Mouse (Mus musculus): ENCODE data around the gene Paxx. TPM values are rescaled to one million over a fixed set of nuclear protein-coding genes. Genes with fewer than 3 reads are reported as not detected.

Gene Paxx
- polyA plus RNA-seq, 1 experiment: 22.4 TPM

DNA sequence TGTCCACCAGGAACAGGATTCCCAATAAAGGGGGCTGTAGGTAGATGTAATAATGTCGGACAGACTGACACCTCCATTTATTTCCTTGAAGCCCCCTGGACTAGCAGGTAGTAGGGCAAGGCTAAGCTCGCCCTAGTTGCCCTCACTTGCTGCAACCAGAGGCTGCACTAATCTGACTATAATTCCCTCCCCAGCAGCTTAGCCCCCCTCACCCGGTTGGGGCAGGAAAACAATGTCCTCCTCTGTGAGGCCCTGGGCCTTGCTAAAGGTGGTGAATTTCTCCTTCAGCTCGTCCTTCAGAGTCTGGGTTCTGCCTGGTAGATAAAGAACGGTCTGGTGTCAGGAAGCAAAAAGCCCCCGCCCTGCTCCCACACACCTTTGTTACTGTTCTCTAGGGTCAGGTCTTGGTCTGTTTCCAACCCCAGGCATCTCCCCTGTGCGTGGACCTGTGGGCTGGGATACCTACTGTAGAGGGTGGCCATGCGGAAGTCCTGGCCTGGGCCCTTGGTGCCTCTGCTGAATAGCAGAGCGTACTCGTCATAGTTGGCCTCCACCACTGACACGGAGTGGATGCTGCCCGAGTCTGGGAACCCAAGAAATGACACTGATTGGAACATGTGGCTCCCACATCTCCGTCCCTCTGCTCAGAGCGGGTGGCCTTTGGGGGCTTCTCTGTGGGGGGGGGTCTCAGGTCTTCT, 6.9 kb upstream of the Paxx start:
- H3K4me3 ChIP-seq (ENCODE audit: insufficient read depth, low read length): no peak overlapping the region
- H3K4me1 ChIP-seq (ENCODE audit: control insufficient read depth, insufficient read depth, low read length): peaks cover 5% of the 10 kb centered on the region; the same call in 1 of the 2 replicates
- no peak overlapping the region for H3K27ac ChIP-seq (ENCODE audit: insufficient read depth, low read depth, low read length)
- TF ChIP-seq CTCF (IDR thresholded peaks at IDR 0.05; ENCODE audit: low read depth, low read length): no peak
- no peak for TF ChIP-seq POLR2A (IDR thresholded peaks at IDR 0.05; ENCODE audit: borderline replicate concordance, low read depth, low read length)

DNA sequence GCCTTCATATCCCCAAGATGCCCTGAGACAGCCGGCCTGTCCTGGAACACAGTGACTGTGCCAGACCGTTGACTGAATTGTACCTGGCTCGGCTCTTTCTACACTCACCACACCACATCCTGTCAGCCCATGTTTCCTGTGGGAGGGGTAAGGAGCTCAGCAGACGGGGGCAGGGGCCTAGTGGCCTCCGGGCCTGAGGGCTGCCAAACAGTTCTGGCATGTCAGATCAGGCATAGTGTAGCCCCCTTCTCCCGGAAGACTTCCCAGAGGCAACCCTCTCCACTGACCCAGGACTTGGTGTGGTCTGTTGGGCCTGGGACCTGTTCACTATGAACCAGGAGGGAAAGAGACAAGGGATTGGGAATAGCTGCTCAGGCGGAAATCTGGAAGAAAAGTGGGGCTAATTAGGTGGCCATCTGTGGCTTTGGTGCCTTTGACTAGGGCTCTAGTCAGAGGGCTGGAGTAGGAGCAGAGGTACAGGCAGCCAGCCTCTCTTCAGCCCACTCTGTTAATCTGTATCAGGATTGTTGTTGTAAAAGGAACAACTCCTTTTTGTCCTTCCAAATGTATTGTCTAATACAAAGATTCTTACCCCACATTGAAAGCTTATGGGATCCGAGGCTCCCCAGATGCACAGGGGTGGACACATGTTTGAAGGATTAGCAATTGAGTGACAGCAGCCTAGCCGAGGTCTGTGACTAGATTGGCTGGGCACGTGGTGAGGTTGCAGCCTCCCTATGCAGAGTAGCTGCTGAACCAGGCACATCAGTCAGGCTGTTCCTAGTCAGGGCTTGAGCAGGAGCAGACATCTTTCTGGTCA, 5.1 kb upstream of the Paxx start:
- TF ChIP-seq CTCF (IDR thresholded peaks at IDR 0.05; ENCODE audit: low read depth, low read length) (no peak), POLR2A (IDR thresholded peaks at IDR 0.05; ENCODE audit: borderline replicate concordance, low read depth, low read length) (no peak)
- Histone ChIP-seq H3K4me1 (ENCODE audit: control insufficient read depth, insufficient read depth, low read length) (peaks cover 14% of the 10 kb centered on the region), H3K4me3 (ENCODE audit: insufficient read depth, low read length) (no peak overlapping the region), H3K27ac (ENCODE audit: insufficient read depth, low read depth, low read length) (no peak overlapping the region)

DNA sequence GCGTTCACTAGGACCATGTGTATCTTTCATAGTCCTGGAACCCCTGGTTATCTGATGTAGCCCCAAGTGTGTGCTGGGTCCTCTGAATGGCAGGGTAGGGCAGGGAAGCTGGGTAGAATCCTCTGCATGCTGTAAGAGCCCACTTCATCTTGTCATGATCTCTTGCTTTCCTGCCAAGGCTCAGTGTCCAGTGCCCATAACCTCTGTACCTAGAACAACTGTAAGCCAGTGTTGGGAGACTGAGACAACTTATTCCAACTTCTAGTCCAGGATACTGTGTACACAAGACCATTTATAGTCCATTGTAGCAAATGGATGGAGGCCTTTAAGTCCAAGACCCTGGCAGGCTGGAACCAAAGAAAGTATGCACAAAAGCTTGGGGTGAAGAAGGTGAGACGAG, 4.4 kb upstream of the Paxx start:
- Histone ChIP-seq H3K4me1 (ENCODE audit: control insufficient read depth, insufficient read depth, low read length) (peaks cover 14% of the 10 kb centered on the region), H3K4me3 (ENCODE audit: insufficient read depth, low read length) (no peak overlapping the region), H3K27ac (ENCODE audit: insufficient read depth, low read depth, low read length) (no peak overlapping the region)
- TF ChIP-seq POLR2A (IDR thresholded peaks at IDR 0.05; ENCODE audit: borderline replicate concordance, low read depth, low read length): no peak
- no peak for TF ChIP-seq CTCF (IDR thresholded peaks at IDR 0.05; ENCODE audit: low read depth, low read length)

DNA sequence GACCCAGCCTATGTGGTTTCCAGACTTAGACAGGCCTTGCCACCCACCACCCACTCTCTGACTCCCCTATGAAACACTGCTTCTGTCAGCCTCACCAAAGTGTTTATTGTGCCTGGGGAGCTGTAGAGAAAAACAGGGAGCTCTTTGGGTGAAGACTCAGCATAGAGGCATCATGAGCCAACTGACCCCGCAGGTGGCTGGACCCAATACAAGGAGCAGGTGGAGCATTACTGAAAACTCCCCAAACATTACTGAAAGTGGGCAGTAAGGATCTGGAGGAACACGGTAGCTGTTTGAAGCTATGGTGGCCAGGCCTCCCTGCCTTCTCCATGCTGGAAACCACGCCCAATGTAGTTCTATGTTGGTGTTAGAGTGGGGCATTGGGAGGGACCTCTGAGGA, 2.7 kb upstream of the Paxx start:
- TF ChIP-seq CTCF (IDR thresholded peaks at IDR 0.05; ENCODE audit: low read depth, low read length) (no peak), POLR2A (IDR thresholded peaks at IDR 0.05; ENCODE audit: borderline replicate concordance, low read depth, low read length) (no peak)
- Histone ChIP-seq H3K27ac (ENCODE audit: insufficient read depth, low read depth, low read length) (no peak overlapping the region), H3K4me1 (ENCODE audit: control insufficient read depth, insufficient read depth, low read length) (peaks cover 17% of the 10 kb centered on the region), H3K4me3 (ENCODE audit: insufficient read depth, low read length) (no peak overlapping the region)

DNA sequence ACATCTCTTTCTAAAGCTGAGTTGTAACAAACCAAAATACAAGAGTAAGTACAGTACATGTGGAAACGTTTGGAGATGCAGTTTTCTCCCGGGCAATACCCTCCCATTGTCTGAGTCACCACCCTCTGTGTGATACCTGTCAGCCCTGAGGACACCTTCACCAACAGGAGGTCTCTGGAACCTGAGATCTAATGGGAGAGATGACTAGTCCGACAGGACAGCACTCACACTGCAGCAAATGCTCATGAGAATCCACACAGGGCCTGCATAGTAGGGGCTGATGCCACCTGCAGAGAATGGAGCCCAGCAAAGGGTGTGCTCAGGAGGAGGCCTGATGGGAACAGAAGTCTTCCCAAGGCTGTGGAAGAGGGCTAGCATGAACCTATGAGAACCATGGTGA, 513 bp upstream of the Paxx start:
- TF ChIP-seq POLR2A (IDR thresholded peaks at IDR 0.05; ENCODE audit: borderline replicate concordance, low read depth, low read length) (no peak), CTCF (IDR thresholded peaks at IDR 0.05; ENCODE audit: low read depth, low read length) (no peak)
- Histone ChIP-seq H3K4me3 (ENCODE audit: insufficient read depth, low read length) (peak overlapping the region; percentile 40), H3K4me1 (ENCODE audit: control insufficient read depth, insufficient read depth, low read length) (peaks cover 17% of the 10 kb centered on the region), H3K27ac (ENCODE audit: insufficient read depth, low read depth, low read length) (peak overlapping the region; percentile 77)

DNA sequence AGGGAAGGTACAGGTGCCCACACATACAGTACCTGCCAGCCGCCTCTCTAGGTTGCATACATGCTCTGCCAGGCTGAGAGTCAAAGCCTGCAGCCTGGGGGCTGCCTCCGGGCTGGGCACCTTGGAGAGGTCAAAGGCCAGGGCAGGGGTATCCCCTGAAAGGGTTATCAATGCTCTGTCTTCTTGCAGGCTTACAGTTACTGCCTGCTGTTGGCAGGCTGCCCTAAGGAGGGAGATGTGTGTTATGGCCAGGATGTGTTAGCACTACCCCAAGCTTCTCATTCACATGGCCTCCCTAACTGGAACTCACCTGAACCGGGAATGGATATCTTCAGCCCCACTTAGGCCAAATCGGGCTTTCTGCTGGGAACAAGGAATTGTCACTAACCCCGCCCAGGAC, 759 bp downstream of the Paxx start:
- TF ChIP-seq POLR2A (IDR thresholded peaks at IDR 0.05; ENCODE audit: borderline replicate concordance, low read depth, low read length): no peak
- TF ChIP-seq CTCF (IDR thresholded peaks at IDR 0.05; ENCODE audit: low read depth, low read length): no peak
- Histone ChIP-seq H3K27ac (ENCODE audit: insufficient read depth, low read depth, low read length) (no peak overlapping the region), H3K4me1 (ENCODE audit: control insufficient read depth, insufficient read depth, low read length) (peaks cover 13% of the 10 kb centered on the region), H3K4me3 (ENCODE audit: insufficient read depth, low read length) (peak overlapping the region; percentile 87)

DNA sequence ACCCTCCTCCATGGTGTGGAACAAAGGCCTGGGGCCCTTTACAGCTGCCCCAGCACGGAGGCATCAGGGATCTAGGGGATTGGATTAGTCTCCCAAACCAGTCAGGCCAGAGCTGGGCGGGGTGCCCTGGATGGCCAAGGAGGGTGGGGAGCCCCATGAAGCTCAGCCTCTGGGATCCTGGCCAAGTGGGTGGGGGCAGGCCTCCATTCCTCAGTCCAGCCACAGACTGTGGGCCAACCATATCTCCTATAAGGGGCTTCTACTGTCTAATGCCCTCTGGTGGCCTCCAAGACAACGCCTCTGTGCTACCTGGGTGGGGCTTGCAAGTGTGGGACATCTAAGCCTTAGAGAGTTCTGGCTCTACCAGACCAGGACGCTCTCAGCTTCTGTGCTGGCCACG, 2.0 kb downstream of the Paxx start:
- Histone ChIP-seq H3K4me1 (ENCODE audit: control insufficient read depth, insufficient read depth, low read length) (peaks cover 13% of the 10 kb centered on the region), H3K27ac (ENCODE audit: insufficient read depth, low read depth, low read length) (no peak overlapping the region), H3K4me3 (ENCODE audit: insufficient read depth, low read length) (no peak overlapping the region)
- TF ChIP-seq POLR2A (IDR thresholded peaks at IDR 0.05; ENCODE audit: borderline replicate concordance, low read depth, low read length) (no peak), CTCF (IDR thresholded peaks at IDR 0.05; ENCODE audit: low read depth, low read length) (no peak)

DNA sequence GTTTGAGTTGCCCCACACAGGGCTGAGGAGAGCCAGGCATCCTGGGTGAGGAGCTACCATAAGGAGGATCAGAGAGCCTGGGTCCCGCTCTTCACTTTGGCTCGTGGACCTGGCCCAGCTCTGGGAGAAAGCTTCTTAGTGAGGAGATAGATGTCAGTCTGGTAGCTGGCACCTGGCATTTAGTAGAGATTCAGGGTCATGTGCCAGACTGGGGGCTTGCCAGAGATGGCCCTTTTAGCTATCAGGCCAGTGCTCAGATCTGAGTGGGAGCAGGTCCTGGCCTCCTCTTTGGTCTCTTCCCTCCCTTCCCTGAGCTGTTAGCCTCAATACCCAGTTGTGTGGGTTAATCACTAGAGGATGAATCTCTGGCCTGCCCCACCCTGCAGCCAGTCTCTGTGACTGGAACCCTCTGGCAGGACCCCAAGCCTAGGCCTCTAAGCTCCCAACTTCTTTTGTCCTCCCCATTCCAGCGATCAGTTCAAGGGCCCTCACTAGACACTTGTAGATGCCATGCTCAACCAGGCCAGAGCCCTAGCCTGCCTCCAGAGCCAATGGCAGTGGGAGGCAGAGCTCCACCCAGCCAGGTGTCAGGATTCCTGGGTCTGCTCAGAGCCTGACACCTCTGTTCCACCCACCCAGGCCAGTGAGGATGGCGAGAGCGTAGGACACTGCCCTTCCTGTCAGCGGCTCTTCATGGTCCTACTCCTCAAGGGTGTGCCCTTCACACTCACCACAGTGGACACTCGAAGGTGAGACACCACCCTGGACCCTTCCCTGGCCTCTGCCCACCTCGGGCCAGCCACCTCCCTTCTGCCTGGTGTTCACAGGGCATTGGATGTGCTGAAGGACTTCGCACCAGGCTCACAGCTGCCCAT, 3.6 kb downstream of the Paxx start:
- Histone ChIP-seq H3K4me3 (ENCODE audit: insufficient read depth, low read length) (no peak overlapping the region), H3K4me1 (ENCODE audit: control insufficient read depth, insufficient read depth, low read length) (peaks cover 13% of the 10 kb centered on the region), H3K27ac (ENCODE audit: insufficient read depth, low read depth, low read length) (no peak overlapping the region)
- TF ChIP-seq CTCF (IDR thresholded peaks at IDR 0.05; ENCODE audit: low read depth, low read length): no peak
- TF ChIP-seq POLR2A (IDR thresholded peaks at IDR 0.05; ENCODE audit: borderline replicate concordance, low read depth, low read length): no peak

DNA sequence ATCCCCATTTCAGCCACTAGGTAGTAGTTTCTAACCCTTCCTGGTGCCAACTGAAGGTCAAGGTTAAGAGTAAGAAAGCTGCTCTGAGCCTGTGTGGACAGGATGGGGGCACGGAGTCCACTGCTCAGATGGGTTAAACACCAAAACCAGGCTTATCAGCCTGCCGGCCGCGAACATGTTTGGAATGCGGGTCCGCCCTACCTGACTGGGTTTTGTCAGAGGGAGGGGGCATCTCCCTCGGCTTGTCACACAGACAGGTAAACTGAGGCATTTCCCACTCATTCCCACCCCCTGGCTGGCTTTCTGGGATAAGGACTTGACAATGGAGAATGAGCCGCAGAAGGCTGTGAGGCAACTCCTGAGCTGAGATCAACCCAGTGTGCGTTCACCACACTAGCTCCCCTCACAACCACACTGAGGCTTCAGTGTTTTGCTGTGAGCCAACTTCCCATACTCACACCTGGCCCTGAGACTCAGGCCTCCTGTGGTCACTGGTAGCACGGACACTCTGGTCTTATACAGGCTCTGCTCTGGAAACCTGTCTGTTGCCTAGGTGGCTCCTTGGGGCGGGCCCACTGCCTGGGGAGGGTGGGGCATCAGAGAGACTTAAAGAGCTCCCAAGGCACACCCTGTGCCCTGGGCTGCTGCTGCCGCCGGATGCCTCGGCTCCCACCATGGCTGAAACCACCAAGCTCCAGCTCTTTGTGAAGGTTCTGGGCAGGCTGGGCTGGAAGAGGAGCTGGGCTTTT, 4.5 kb downstream of the Paxx start, which contains the start of gene Clic3:
Clic3 (plus strand) TSS at position 634 of the 749 bp plus-strand sequence.
- H3K4me1 ChIP-seq (ENCODE audit: control insufficient read depth, insufficient read depth, low read length): peaks cover 6% of the 10 kb centered on the region
- H3K4me3 ChIP-seq (ENCODE audit: insufficient read depth, low read length): no peak within 1 kb of the TSS
- no peak within 1 kb of the TSS for H3K27ac ChIP-seq (ENCODE audit: insufficient read depth, low read depth, low read length)
- TF ChIP-seq POLR2A (IDR thresholded peaks at IDR 0.05; ENCODE audit: borderline replicate concordance, low read depth, low read length) (no peak), CTCF (IDR thresholded peaks at IDR 0.05; ENCODE audit: low read depth, low read length) (no peak)

All from bone marrow macrophage, adult 2 months (primary cell).